Mouse (Mus musculus) T-helper 1 cell (primary cell): ENCODE results near the gene Atrip.

ENCODE experiments used
- in situ Hi-C: fragments of 300-600 bp; cut with MboI, MseI; formaldehyde crosslinking; loops from one replicate; pipeline ENCODE4 v1.15.1; 2025; ENCODE audit warnings: high pct_unique_total_duplicates

Atrip gene

DNA sequence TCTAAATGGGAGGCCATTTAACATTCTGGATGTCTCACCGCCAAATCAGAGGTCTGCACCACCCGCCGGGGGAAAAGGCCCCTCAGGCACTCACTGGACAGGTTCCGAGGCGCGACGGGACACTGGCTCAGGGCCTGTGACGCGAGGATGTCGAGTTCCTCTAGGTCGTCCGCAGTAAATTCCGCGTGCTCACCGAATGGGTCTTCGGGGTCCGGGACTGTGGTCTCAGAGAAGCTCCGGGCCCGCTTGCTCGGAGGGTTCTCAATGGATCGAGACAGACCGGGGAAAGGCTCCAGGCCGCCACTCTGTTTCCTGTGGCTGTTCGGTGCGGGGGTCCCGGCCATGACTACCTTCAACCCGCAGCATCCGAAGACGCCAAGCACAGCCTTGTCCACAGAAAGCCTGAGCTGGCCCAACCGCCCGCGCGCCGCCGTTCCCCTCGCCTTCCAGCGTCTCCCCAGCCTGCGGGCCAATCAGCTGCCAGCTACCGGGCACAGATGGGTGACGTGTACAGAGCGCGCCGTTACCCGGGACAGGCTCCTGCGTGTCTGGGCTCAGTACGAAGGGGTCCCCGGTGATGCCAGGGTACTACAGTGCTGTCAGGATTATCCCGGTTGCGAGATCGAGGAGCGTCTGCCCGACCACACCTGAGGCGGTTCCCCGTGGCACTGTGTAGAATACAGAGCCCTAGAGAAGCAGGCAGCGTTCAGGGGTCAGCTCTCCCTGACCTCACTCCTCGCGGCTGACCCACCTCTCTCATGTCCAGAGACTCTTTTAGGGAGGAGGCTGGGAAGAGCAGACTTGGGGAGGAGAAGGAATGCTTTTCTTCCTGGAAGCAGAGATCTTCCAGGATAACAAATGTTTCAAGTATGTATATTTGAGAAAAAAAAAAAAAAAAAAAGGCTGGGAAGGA, at the start of gene Atrip:
Atrip (minus strand) TSS at position 464 of the 913 bp plus-strand sequence.
- in situ Hi-C loops, result loop anchor here (25.0 kb wide), 2 partner anchors 737 to 1737 kb away; partner anchors contain the start of genes 6430571L13Rik, Gpx1, Hemk1 and Usp4

DNA sequence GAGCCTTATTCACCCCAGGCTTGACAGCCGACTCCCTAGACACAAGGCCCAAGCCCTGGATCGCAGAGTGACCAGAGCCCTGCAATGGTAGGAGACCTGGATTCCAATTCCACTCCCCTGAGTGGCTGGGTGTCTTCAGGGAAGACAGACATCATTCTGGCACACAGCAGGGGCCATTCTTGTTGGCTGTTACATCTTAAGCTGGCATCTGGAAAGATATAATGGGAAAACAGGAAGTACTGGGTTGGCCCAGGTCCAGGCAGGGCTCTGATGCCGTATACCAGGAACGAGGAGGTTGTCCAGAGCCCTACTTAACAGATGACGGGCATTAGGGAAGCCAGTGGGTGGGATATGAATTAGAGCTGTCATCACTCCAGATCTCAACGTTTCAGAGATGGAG, 49.3 kb upstream of the Atrip start:
- in situ Hi-C loops, result no loop called here

- in situ Hi-C loops, result no loop called here
Observed at GRCm38 (mm10) chr9:109122553-109123085, 48.7 kb upstream of the Atrip start.

DNA sequence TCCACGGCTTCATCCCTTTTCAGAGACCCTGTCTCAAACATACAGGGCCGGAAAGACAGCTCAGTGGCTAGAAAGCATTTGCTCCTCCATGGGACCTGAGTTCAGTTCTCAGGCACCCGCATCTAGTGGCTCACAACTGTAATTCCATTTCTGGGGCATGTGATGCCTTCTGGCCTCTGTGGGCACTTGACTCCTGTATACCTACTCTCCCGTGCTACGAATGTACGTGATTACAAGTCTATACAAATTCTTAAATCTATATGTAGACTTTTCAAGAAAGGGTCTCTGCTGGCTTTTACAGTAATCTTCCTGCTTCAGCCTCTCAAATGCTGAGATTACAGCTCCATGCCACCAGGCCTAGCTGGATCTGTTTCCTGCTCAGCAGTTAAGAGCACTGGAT, 47.0 kb upstream of the Atrip start:
- in situ Hi-C loops, result no loop called here

DNA sequence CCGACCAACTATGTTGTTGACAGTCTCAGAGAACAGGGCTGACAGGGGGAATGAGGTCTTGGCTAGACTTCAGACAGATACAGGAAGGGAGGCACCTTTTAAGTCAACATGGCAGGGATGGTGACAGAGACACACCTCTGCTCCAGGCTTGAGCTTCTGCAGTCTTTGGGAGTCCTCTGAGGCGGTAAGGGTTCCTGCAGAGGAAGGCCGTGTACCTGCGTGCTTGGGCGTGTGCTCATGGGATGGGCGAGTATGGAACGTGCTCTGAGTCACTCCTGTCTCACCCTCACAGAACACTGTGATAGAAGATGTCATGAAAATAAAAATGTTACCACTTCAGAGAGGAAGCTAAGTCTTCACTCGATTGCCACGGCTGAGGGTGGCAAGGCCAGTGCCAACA, 45.6 kb upstream of the Atrip start:
- in situ Hi-C loops, result loop anchor here (5.0 kb wide), 1 partner anchor 107 kb away; no protein-coding TSS in a partner anchor

DNA sequence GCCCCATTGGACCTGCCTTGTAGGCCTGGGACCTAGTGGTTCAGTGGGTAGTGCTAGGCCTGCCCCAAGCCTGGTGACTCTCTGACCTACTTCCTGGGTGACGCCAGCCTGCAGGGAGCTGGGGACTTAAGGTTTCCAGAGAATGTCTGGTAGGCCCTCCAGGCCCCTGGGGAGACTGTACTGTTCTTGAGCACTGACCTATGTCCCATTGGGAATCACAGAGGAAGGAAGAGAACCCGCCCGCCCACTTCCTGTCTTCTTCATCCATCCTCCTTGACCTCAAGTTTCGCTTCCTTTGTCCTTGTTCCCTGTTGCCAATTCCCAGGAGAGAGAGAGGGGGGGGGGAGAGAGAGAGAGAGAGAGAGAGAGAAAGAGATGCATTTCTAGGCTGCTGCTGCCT, 44.2 kb upstream of the Atrip start:
- in situ Hi-C loops, result loop anchor here (5.0 kb wide), 1 partner anchor 106 kb away; no protein-coding TSS in a partner anchor

- in situ Hi-C loops, result loop anchor here (5.0 kb wide), 1 partner anchor 104 kb away; no protein-coding TSS in a partner anchor
Observed at GRCm38 (mm10) chr9:109116205-109116604, 42.3 kb upstream of the Atrip start.

- in situ Hi-C loops, result loop anchor here (5.0 kb wide), 1 partner anchor 103 kb away; no protein-coding TSS in a partner anchor
Observed at GRCm38 (mm10) chr9:109114871-109115270, 40.9 kb upstream of the Atrip start.

DNA sequence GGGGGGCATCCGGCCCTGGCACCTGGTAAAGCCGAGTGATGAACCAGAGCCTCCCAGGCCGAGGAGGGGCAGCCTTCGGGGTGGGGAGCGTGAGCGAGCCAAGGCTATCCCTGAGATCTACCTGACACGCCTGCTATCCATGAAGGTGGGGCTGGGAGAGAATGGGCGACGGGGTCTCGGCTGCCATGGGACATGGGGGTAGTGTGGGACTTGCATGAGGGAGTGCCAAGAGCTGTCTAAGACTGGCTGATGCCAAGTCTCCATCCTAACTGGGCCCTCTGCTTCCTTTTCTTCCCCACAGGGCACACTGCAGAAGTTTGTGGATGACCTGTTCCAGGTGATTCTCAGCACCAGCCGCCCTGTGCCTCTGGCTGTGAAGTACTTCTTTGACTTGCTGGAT, 40.4 kb upstream of the Atrip start:
- in situ Hi-C loops, result no loop called here

- in situ Hi-C loops, result no loop called here
Observed at GRCm38 (mm10) chr9:109113331-109113730, 39.4 kb upstream of the Atrip start.

GRCm38 (mm10) chr9:109111591-109111990, 37.7 kb upstream of the Atrip start:
- in situ Hi-C loops, result no loop called here

GRCm38 (mm10) chr9:109111101-109111500, 37.2 kb upstream of the Atrip start:
- in situ Hi-C loops, result no loop called here

DNA sequence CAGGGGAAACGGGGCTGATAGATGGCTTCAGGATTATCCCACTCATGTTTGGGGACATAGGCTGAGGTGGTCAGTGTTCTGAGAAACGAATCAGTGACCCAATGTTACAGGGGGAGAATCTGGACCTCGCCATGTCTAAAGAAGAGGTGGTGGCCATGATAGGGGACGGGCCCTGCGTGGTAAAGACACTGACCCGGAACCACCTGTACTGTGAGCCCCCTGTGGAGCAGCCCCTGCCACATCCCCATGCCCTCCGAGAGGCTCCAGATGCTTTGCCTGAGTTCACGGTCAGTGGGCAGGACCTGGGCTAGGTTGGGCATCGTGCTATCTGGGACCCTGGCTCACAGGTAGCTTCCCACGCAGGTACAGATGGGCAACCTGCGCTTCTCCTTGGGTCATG, 36.3 kb upstream of the Atrip start:
- in situ Hi-C loops, result no loop called here

DNA sequence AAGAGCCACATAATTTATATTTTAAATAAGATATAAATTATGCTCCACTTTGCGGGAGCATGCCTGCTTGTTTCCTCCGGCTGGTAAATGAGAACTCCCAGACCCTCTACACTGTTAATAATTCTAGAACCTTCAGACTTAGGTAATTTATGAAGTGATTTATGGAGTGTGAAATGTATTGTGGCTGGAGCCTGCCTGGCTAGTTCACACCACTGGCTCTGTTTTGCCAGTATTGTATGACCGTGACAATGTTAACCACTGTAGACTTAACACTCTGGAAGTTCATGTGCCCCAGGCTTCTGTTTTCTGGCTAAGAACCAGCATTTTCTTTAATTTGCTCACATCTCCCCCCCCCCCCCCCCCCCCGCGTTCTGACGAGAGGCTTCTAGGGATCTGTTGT, 33.4 kb upstream of the Atrip start:
- in situ Hi-C loops, result no loop called here

- in situ Hi-C loops, result no loop called here
Observed at GRCm38 (mm10) chr9:109105648-109106047, 31.7 kb upstream of the Atrip start.

DNA sequence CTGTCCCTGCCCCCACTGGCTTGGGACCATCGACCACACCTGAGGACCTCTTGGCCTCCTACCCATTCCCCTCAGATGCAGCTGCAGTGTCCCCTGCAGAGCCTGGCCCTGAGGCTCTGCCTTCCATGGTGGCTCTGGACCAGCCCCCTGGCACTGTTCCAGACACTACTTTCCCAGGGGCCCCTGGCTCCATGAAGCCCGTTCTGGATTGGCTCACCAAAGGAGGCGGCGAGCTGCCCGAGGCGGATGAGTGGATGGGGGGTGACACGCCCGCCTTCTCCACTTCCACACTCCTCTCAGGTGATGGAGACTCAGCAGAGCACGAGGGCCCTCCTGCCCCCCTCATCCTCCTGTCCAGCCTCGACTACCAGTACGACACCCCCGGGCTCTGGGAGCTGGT, 31.1 kb upstream of the Atrip start:
- in situ Hi-C loops, result no loop called here

DNA sequence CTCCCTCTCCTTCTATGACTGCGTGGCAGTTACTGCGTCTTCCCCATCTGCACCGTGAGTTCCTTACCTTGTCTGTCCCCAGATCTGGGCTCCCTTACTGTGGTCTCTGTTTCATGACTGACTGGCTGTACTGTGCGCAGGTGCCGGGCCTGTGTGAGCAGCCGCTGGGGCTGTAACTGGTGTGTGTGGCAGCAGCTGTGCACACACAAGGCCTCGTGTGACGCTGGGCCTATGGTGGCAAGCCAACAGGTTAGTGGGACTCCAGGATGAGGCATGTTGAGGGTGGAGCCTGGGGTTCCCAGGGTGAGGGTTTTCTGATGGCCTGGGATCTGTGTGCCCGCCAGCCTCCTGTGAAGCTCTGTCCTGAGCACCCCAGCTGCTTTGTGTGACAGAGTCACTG, 30.2 kb upstream of the Atrip start:
- in situ Hi-C loops, result no loop called here

- in situ Hi-C loops, result no loop called here
Observed at GRCm38 (mm10) chr9:109103250-109103649, 29.3 kb upstream of the Atrip start.

DNA sequence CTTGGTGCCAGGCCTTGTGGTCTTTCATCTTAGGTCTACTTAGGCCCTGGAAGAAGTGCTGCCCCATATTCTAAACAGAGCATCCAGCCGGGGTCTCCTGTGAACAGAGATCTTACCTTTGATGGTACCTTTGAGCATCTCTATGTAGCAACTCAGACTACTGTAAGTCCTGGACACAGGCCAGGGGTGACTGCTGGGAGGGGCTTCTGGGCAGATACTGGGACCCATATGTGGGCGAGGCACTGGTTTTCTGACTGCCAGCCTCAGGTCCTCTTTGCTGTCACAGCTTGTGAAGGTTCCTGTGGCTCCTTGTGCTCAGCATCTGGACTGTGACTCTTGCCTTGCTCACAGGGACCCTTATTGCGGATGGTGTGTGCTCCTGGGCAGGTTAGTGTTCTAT, 28.6 kb upstream of the Atrip start:
- in situ Hi-C loops, result no loop called here

DNA sequence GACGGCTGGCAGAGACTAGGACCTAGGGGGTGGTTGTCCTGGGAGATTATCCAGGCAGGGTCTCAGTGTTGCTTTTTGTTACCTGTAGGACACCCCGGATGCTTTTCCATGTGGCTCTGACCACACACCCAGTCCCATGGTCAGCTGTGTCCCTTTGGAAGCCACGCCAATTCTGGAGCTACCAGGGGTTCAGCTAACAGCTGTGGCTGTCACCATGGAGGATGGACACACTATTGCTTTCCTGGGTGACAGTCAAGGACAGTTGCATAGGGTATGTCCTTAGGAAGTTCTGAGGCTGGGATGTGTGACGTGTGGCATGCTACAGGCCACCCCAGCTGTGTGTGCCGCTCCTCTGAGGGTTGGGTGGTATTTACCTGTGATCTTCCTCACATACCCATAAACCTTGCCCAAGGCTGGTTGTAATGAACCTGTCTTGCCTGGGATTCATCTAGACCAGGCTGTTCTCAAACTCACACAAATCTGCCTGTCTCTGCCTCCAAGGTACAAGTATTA, 28.1 kb upstream of the Atrip start:
- in situ Hi-C loops, result no loop called here

GRCm38 (mm10) chr9:109100307-109100928, 26.5 kb upstream of the Atrip start:
- in situ Hi-C loops, result no loop called here

DNA sequence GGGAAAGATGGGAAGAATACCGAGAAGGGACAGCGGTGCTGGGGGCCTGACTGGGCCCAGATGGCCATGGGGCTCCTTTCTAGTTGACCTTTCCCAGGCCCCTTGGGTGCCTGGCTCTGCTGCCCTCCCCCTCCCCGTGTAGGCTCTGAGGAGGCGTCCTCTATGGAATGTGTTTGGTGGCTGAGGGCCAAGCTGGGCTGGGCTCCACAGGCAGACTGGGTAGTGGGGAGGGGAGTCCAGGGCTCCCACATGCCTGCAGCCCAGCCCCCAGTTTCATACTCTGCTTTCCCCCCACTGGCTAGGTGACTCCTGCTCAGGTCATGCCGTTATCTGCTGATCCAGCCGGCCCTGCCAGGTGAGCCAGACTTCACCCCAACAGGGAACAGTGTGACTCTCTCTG, 25.0 kb upstream of the Atrip start:
- in situ Hi-C loops, result loop anchor here (10.0 kb wide), 1 partner anchor 244 kb away; the partner anchor contains the start of gene Slc26a6
